Mouse (Mus musculus) limb, embryonic 11.5 days (tissue): ENCODE measurements at regions not wholly inside any gene's neighbourhood (a gene's known extent, or its start where the extent isn't known, plus 50 kb on each side); places are given as distances from the start of the nearest gene placed in this dataset.

Experiments used
- ATAC-seq: fragments of 200-750 bp; cut with Nextera tagmentation; 2 replicates; pipeline ENCODE4 v1.8.0; 2017; ENCODE audit warnings: low read depth; ENCODE audit not compliant: insufficient number of reproducible peaks, low FRiP score, low TSS enrichment
- DNase-seq: peaks from one replicate; pipeline ENCODE4 v3.0.0-alpha.2; 2015; ENCODE audit warnings: low spot score
- H3K27ac ChIP-seq: fragments of 300-500 bp; sonication (generic); replicated peaks from 2 replicates; pipeline ENCODE4 v1.5.1; 2014; ENCODE audit warnings: low read depth, mild to moderate bottlenecking, low read length
- H3K27me3 ChIP-seq: fragments of 300-500 bp; sonication (generic); 2 replicates; pipeline ENCODE4 v1.6.1; 2014; ENCODE audit warnings: mild to moderate bottlenecking, low read length, mixed read lengths; ENCODE audit not compliant: control insufficient read depth, insufficient read depth
- H3K36me3 ChIP-seq: fragments of 300-500 bp; sonication (generic); 2 replicates; pipeline ENCODE4 v1.6.1; 2014; ENCODE audit warnings: mild to moderate bottlenecking, low read length, moderate library complexity, mixed read lengths; ENCODE audit not compliant: control insufficient read depth, insufficient read depth
- H3K4me1 ChIP-seq: fragments of 300-500 bp; sonication (generic); 2 replicates; pipeline ENCODE4 v1.6.1; 2014; ENCODE audit warnings: low read length, mixed read lengths; ENCODE audit not compliant: control insufficient read depth, insufficient read depth
- H3K4me2 ChIP-seq: fragments of 300-500 bp; sonication (generic); 2 replicates; pipeline ENCODE4 v1.6.1; 2014; ENCODE audit warnings: low read depth, mild to moderate bottlenecking, moderate library complexity; ENCODE audit not compliant: severe bottlenecking
- H3K4me3 ChIP-seq: fragments of 300-500 bp; sonication (generic); 2 replicates; pipeline ENCODE4 v1.5.1; 2014; ENCODE audit warnings: low read depth, low read length
- H3K9ac ChIP-seq: fragments of 300-500 bp; sonication (generic); 2 replicates; pipeline ENCODE4 v1.6.1; 2014; ENCODE audit warnings: mild to moderate bottlenecking, low read length
- H3K9me3 ChIP-seq: fragments of 300-500 bp; sonication (generic); 2 replicates; pipeline ENCODE4 v1.6.1; 2016; ENCODE audit warnings: low read length; ENCODE audit not compliant: control insufficient read depth
- WGBS: fragments of 180-500 bp; shearing (Covaris S2); extraction: QIAGEN DNeasy Blood & Tissue Kit; methylation state at CpG from one replicate; pipeline ENCODE4 v1.1.7; 2014; 5-methylcytosine and 5-hydroxymethylcytosine counted together

GRCm38 (mm10) chr1:179866056-179866772, 62.7 kb upstream of the Ahctf1 start:
- Histone ChIP-seq H3K36me3 (no peaks in the 10 kb centered on the region), H3K27ac (0 out of 2 replicates have a peak overlapping the region, but pooled peaks have one; percentile 31), H3K4me1 (no peaks in the 10 kb centered on the region), H3K9ac (no peak overlapping the region), H3K4me3 (no peak overlapping the region), H3K4me2 (no peak overlapping the region), H3K9me3 (no peaks in the 10 kb centered on the region), H3K27me3 (no peaks in the 10 kb centered on the region)
- ATAC-seq (no peak), DNase-seq (no peak)
- WGBS: 78% methylated on average over 16 of the region's 16 CpGs

DNA sequence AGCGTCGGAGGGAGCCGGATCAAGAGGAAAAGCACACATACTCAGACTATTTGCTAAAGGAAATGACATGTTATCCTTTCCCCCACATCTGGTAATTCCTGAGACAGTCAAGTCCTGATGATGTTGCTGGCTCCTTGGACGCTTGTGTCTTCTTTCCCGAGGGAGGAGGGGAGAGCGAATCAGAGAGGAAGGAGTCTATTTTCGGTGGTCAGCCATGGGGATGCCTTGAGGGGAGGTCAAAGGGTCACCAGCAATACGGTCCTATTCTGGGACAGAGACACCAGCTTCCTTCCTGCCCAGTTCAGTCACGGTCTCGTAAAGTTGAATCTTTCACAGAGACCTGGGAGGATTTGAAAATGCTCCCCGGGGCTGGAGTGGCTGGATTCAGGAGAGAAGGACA, 62.1 kb upstream of the Ahctf1 start:
- DNase-seq (no peak), ATAC-seq (no peak)
- Histone ChIP-seq H3K4me2 (no peak overlapping the region), H3K4me1 (no peaks in the 10 kb centered on the region), H3K9ac (no peak overlapping the region), H3K27me3 (no peaks in the 10 kb centered on the region), H3K4me3 (no peak overlapping the region), H3K9me3 (no peaks in the 10 kb centered on the region), H3K27ac (no peak overlapping the region), H3K36me3 (no peaks in the 10 kb centered on the region)
- WGBS: 65% methylated on average over 11 of the region's 11 CpGs

DNA sequence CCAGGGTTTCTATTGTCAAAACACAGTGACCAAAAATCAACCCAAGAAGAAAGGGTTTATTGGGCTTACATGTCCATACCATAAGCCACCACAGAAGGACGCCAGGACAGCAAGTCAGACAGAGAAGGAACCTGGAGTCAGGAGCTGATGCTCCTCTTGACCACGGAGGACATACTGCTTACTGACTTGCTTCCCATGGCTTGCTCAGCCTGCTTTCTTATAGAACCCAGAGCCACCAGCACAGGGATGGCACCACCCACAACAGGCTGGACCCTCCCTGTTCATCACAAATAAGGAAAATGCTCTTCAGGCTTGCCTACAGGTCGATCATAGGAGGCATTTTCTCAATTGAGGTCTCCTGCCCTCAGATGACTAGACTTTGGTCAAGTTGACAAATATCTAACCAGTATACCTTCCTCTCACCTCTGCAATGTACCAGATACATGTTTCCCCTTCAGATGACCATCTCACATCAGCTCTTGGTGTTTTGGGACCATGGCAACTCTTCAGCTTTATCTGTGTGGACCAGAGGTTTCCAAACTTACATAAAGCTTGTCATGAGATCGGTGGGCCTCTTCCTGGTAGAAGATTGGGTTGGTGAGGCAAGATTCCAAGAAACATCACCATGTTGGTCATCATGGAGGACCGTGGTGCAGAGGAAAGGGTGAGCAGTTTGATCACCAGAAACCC, 61.2 kb upstream of the Ahctf1 start:
- ATAC-seq (no peak), DNase-seq (no peak)
- H3K27me3 ChIP-seq: no peaks in the 10 kb centered on the region
- H3K27ac ChIP-seq: no peak overlapping the region
- H3K36me3 ChIP-seq: no peaks in the 10 kb centered on the region
- H3K9me3 ChIP-seq: no peaks in the 10 kb centered on the region
- H3K4me1 ChIP-seq: no peaks in the 10 kb centered on the region
- 86% methylated on average over 5 of the region's 5 CpGs for WGBS
- H3K9ac ChIP-seq: no peak overlapping the region
- no peak overlapping the region for H3K4me3 ChIP-seq
- no peak overlapping the region for H3K4me2 ChIP-seq

GRCm38 (mm10) chr1:179863420-179863819, 59.9 kb upstream of the Ahctf1 start:
- Histone ChIP-seq H3K27ac (no peak overlapping the region), H3K4me2 (no peak overlapping the region), H3K4me1 (no peaks in the 10 kb centered on the region), H3K9me3 (no peaks in the 10 kb centered on the region), H3K27me3 (no peaks in the 10 kb centered on the region), H3K36me3 (no peaks in the 10 kb centered on the region), H3K4me3 (no peak overlapping the region), H3K9ac (no peak overlapping the region)
- ATAC-seq (no peak), DNase-seq (no peak)
- 78% methylated on average over 4 of the region's 4 CpGs for WGBS

GRCm38 (mm10) chr1:179862941-179863340, 59.5 kb upstream of the Ahctf1 start:
- H3K27ac ChIP-seq: no peak overlapping the region
- H3K9me3 ChIP-seq: no peaks in the 10 kb centered on the region
- no peaks in the 10 kb centered on the region for H3K4me1 ChIP-seq
- H3K4me2 ChIP-seq: no peak overlapping the region
- no peaks in the 10 kb centered on the region for H3K27me3 ChIP-seq
- no peaks in the 10 kb centered on the region for H3K36me3 ChIP-seq
- no peak for DNase-seq
- WGBS: 81% methylated on average over 3 of the region's 3 CpGs
- no peak overlapping the region for H3K9ac ChIP-seq
- H3K4me3 ChIP-seq: no peak overlapping the region
- no peak for ATAC-seq

DNA sequence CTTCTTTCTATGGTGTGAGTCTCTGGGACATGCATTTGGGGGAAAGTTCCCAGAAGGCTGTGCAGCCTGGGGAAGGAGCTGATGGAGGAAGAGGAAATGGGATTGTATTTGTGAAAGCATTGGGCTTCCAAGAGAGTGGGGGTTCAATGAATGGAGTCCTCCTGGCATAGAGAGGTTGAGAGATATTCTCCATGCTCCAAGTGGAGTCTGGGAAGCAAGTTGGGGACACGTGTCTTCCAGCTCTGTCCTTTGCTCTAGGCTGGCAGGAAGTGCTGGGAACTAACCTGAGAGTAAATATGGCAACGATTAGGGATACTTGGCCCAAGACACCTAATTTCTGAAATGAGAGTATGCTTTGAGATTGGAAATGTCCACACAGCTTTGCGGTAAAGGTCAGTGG, 58.3 kb upstream of the Ahctf1 start:
- Histone ChIP-seq H3K27ac (no peak overlapping the region), H3K4me1 (no peaks in the 10 kb centered on the region), H3K27me3 (no peaks in the 10 kb centered on the region), H3K36me3 (no peaks in the 10 kb centered on the region), H3K4me2 (no peak overlapping the region), H3K9me3 (no peaks in the 10 kb centered on the region), H3K9ac (no peak overlapping the region), H3K4me3 (no peak overlapping the region)
- WGBS: 76% methylated on average over 3 of the region's 3 CpGs
- ATAC-seq (no peak), DNase-seq (no peak)

DNA sequence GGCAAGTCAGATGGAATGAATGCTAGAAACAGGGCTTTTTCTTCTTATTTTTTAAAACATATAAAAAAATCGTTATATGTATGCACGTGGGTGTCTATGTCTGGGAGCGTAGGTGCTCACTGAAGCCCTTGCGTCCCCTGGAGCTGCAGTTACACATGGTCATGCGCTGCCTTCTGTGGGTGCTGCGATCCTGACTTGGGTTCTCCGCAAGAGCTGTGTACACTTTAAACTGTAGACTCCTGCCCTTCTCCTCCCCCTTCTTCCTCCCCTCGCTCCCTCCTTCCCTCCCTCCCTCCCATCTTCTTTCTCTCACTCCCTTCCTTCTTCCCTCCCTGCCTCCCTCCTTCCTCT, 56.0 kb upstream of the Ahctf1 start:
- no peaks in the 10 kb centered on the region for H3K36me3 ChIP-seq
- no peak for DNase-seq
- no peak overlapping the region for H3K4me2 ChIP-seq
- H3K9me3 ChIP-seq: no peaks in the 10 kb centered on the region
- no peaks in the 10 kb centered on the region for H3K4me1 ChIP-seq
- H3K9ac ChIP-seq: no peak overlapping the region
- H3K27ac ChIP-seq: no peak overlapping the region
- ATAC-seq: no peak
- no peak overlapping the region for H3K4me3 ChIP-seq
- no peaks in the 10 kb centered on the region for H3K27me3 ChIP-seq
- WGBS: 78% methylated on average over 8 of the region's 8 CpGs

DNA sequence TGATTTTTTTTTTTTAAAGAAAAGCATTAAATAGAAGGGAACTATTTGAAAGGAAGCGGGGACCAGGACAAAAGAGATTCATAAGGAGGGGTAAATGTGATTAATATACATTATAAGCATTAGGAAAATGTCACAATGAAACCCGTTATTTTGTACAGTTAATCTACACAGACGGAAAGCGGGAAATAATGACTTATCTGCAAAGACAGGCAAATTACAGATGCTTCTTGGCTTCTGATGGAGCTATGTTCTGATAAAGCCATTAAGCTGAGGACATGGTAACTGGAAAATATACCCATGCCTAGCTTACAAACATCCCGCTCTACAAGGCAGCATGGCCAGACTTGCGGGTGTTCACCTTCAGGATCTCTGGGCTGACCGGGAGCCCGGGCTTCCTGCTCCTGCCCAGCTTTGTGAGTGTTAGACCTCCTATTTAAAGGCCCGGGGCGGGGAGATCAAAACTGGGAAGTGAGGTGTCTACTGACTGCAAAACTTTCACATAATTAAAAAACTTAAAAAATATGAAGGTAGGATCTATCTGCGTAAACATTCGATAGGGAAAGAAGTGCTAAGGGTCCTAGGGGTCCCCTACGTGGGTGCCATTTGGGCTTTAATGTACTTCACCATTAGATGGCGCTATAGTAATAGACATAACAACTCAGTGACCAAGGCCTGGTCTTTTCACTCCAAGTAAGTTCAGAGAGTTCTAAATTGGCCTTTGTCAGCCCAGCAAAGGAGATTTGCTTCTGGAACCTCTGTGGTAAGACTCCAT, 55.5 kb upstream of the Ahctf1 start:
- no peak; the same call in 1 of the 2 replicates for ATAC-seq
- Histone ChIP-seq H3K9ac (no peak overlapping the region), H3K9me3 (no peaks in the 10 kb centered on the region), H3K27ac (no peak overlapping the region), H3K27me3 (no peaks in the 10 kb centered on the region), H3K36me3 (no peaks in the 10 kb centered on the region), H3K4me2 (no peak overlapping the region), H3K4me3 (no peak overlapping the region), H3K4me1 (0 out of 2 replicates have a peak, but pooled peaks cover 2% of the 10 kb centered on the region)
- WGBS: 49% methylated on average over 14 of the region's 14 CpGs
- DNase-seq: peak; percentile 47
